ENCODE assay signal across 10 mouse cellular contexts in the genomic region with DNA sequence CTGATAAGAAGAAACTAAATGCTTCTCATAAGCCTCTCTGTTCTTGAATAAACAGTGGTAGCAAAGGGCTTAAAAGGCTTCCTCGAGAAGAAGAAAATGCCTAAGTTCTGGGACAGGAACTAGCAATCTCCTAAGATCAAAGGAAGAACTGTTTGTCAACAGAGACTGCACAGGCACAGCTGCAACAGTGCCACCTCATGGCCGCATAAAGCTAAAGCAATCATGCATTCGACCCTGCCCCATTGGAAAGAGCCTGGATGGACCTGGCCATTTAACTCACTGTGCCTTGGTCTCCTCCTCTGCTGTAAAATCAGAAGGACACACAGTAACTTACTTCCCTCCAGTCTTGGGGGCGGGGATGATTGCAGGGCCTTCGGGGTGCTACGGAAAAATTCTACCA.
DNase-seq lines count a peak whose midpoint lies in the region; ATAC-seq and TF ChIP-seq lines count a peak whose summit lies in the region.
"Had no signal": no experiment of that assay in that cellular context is flagged by ENCODE, and none has a peak within 500 bp of the region (broad histone marks: within the 10 kb centered on the region; RNA-seq: fewer than 3 reads in every experiment).

No protein-coding gene starts in this region.

- no peaks in the 10 kb centered on the region for H3K9me3 ChIP-seq in kidney, embryonic 14.5 days (ENCODE audit: control insufficient read depth, low read length)
- H3K9me3 ChIP-seq in CH12.LX (replicated peaks; ENCODE audit: low read length), result no peaks in the 10 kb centered on the region
- H3K9me3 ChIP-seq in heart, postnatal 0 days (replicated peaks; ENCODE audit: control insufficient read depth, low read length), result no peaks in the 10 kb centered on the region
- H3K9me3 ChIP-seq: embryonic facial prominence, embryonic 15.5 days; liver, embryonic 15.5 days had no signal

- no peak for TF ChIP-seq POLR2A in CH12.LX (IDR thresholded peaks at IDR 0.05; ENCODE audit: low read depth, low read length)

- no peak overlapping the region for H3K27ac ChIP-seq in kidney, embryonic 14.5 days (ENCODE audit: low read depth, low read length)
- no peak overlapping the region for H3K27ac ChIP-seq in CH12.LX (ENCODE audit: insufficient read depth, low read depth)
- H3K27ac ChIP-seq in heart, postnatal 0 days (ENCODE audit: low read depth), result no peak overlapping the region
- H3K27ac ChIP-seq: embryonic facial prominence, embryonic 15.5 days; liver, embryonic 15.5 days had no signal

- H3K27me3 ChIP-seq in kidney, embryonic 14.5 days (ENCODE audit: control insufficient read depth, insufficient read depth, low read length), result no peaks in the 10 kb centered on the region
- H3K27me3 ChIP-seq in CH12.LX (replicated peaks), result peaks cover 3% of the 10 kb centered on the region
- no peaks in the 10 kb centered on the region for H3K27me3 ChIP-seq in heart, postnatal 0 days (ENCODE audit: control insufficient read depth, insufficient read depth, low read length)

- dilution Hi-C loops in CH12.LX (cut with MboI; ENCODE audit: extremely low pct_ligation_motif_present, extremely low pct_unique_long_range_greater_than_20kb, low sequenced_read_pairs), result no loop called here

- TF ChIP-seq RAD21 in CH12.LX (IDR thresholded peaks at IDR 0.05; ENCODE audit: low read depth, low read length), result peak; percentile 76

- in situ Hi-C loops in CH12.LX (cut with MboI; ENCODE audit: low pct_ligation_motif_present, low pct_unique_long_range_greater_than_20kb, low sequenced_read_pairs), result loop anchor here (25.0 kb wide), 1 partner anchor 297 kb away; the partner anchor contains the start of gene Pla2g10

- TF ChIP-seq CTCF in CH12.LX (conservative IDR thresholded peaks at IDR 0.05 in 1 of 2, IDR thresholded peaks at IDR 0.05 in 1 of 2; ENCODE audit: low read depth in 2 of 2, low read length in 2 of 2), result peak; percentile 83 to 88
- peak; percentile 80 for TF ChIP-seq CTCF in heart, postnatal 0 days (IDR thresholded peaks at IDR 0.05; ENCODE audit: low read depth)

- H3K4me1 ChIP-seq in kidney, embryonic 14.5 days (ENCODE audit: control insufficient read depth, insufficient read depth, low read length), result no peaks in the 10 kb centered on the region
- H3K4me1 ChIP-seq in CH12.LX (ENCODE audit: control insufficient read depth in 1 of 2, insufficient read depth in 2 of 2), result peaks cover 0 to 21% of the 10 kb centered on the region in 2 experiments; a peak in 2 of 4 replicates
- H3K4me1 ChIP-seq in heart, postnatal 0 days (ENCODE audit: control insufficient read depth, insufficient read depth), result no peaks in the 10 kb centered on the region

- ATAC-seq in kidney, embryonic 14.5 days (ENCODE audit: low FRiP score, low TSS enrichment), result no peak
- no peak for ATAC-seq in heart, postnatal 0 days (ENCODE audit: insufficient read depth, low read depth)

- H3K4me3 ChIP-seq in kidney, embryonic 14.5 days (ENCODE audit: low read length), result no peak overlapping the region
- no peak overlapping the region for H3K4me3 ChIP-seq in CH12.LX (replicated peaks in 1 of 3; ENCODE audit: low read depth in 2 of 3, low read length in 2 of 3, poor library complexity in 1 of 3)
- H3K4me3 ChIP-seq in heart, postnatal 0 days (ENCODE audit: low read depth, low read length), result no peak overlapping the region
- H3K4me3 ChIP-seq: embryonic facial prominence, embryonic 15.5 days; liver, embryonic 15.5 days had no signal

- no peak overlapping the region for H3K4me2 ChIP-seq in kidney, embryonic 14.5 days (replicated peaks; ENCODE audit: low read depth, low read length)
- no peak overlapping the region for H3K4me2 ChIP-seq in CH12.LX (ENCODE audit: insufficient read depth, low read depth, poor library complexity, severe bottlenecking)
- H3K4me2 ChIP-seq in heart, postnatal 0 days (ENCODE audit: low read depth, low read length), result no peak overlapping the region
- H3K4me2 ChIP-seq: embryonic facial prominence, embryonic 15.5 days; liver, embryonic 15.5 days had no signal

- H3K9ac ChIP-seq in kidney, embryonic 14.5 days (ENCODE audit: low read depth, low read length), result no peak overlapping the region
- H3K9ac ChIP-seq in CH12.LX (ENCODE audit: insufficient read depth, low read depth), result no peak overlapping the region
- no peak overlapping the region for H3K9ac ChIP-seq in heart, postnatal 0 days (replicated peaks; ENCODE audit: low read depth, low read length)
- H3K9ac ChIP-seq: embryonic facial prominence, embryonic 15.5 days; liver, embryonic 15.5 days had no signal

- H3K79me2 ChIP-seq in CH12.LX (replicated peaks; ENCODE audit: control insufficient read depth, extremely low read depth, insufficient read depth, poor library complexity, severe bottlenecking), result no peaks in the 10 kb centered on the region

- WGBS in kidney, embryonic 14.5 days, result 50% methylated on average over 6 of the region's 6 CpGs
- 34% methylated on average over 6 of the region's 6 CpGs for WGBS in heart, postnatal 0 days

- H3K36me3 ChIP-seq in kidney, embryonic 14.5 days (ENCODE audit: control insufficient read depth, insufficient read depth, low read length), result no peaks in the 10 kb centered on the region
- no peaks in the 10 kb centered on the region for H3K36me3 ChIP-seq in CH12.LX (replicated peaks in 1 of 2; ENCODE audit: control insufficient read depth in 1 of 2, insufficient read depth in 1 of 2, low read length in 1 of 2)
- H3K36me3 ChIP-seq in heart, postnatal 0 days (replicated peaks; ENCODE audit: control insufficient read depth, insufficient read depth, low read length), result no peaks in the 10 kb centered on the region
- H3K36me3 ChIP-seq: embryonic facial prominence, embryonic 15.5 days; liver, embryonic 15.5 days had no signal

- no peak for TF ChIP-seq EP300 in CH12.LX (IDR thresholded peaks at IDR 0.05; ENCODE audit: low read length)
- no peak for TF ChIP-seq EP300 in heart, postnatal 0 days (IDR thresholded peaks at IDR 0.05; ENCODE audit: low read depth)

- peak; percentile 26 for DNase-seq in kidney, adult 11 months
- peak; percentile 52 for DNase-seq in CH12.LX (ENCODE audit: extremely low read depth)
- DNase-seq in adrenal gland, postnatal 25 days, result peak; percentile 60
- peak; percentile 36 for DNase-seq in heart, postnatal 0 days (ENCODE audit: low spot score)
- DNase-seq in lung, postnatal 36 days, result peak; percentile 74
- peak; percentile 74 for DNase-seq in thymus, postnatal 25 days
- no peak for DNase-seq in ovary, postnatal 10 days (ENCODE audit: low spot score)

TF ChIP-seq in CH12.LX, 34 proteins besides CTCF, POLR2A, EP300 and RAD21:
- TF ChIP-seq SMC3 (IDR thresholded peaks at IDR 0.05; ENCODE audit: low read depth, low read length), result peak; percentile 77
- no peak for TF ChIP-seq IRF4 (IDR thresholded peaks at IDR 0.05; ENCODE audit: low read depth, low read length)
- no peak for TF ChIP-seq MXI1 (IDR thresholded peaks at IDR 0.05; ENCODE audit: low read depth, low read length)
- TF ChIP-seq ELF1 (IDR thresholded peaks at IDR 0.05; ENCODE audit: low read depth, low read length), result 0 out of 2 replicates have a peak, but pooled peaks have one; percentile 15
